Mouse (Mus musculus): ENCODE measurements around the gene Mcm10. TPM values are rescaled to one million over a fixed set of nuclear protein-coding genes. Genes with fewer than 3 reads are reported as not detected.
A peak's percentile ranks its signal among the peaks of the same experiment; 100 is the strongest.

Mcm10 gene
- total RNA-seq, 2 experiments from 2014 or later = 0.73 to 1.1 TPM

GRCm38 (mm10) chr2:5032665-5033064, 20.1 kb upstream of the Mcm10 start:
- DNase-seq = no peak

GRCm38 (mm10) chr2:5031215-5031614, 18.6 kb upstream of the Mcm10 start:
- DNase-seq = no peak

DNA sequence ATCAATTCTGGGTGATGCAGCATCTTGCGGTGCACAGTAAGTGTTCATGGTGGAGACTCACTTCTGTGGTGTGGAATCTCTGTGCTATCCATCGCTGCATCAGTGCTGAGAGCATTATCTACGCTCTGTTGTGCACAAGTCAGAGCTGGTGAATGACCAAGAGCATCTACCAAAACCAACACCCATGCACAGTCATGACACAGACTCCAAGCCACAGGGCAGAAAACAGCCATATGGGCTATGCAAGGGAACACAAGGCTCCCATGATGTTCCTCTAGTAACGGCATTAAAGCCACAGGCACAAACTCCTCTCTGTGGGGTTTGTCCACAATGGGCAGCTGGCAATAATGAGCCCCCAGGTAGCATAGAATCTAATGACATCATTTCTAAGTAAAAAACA, 17.2 kb upstream of the Mcm10 start:
- DNase-seq = no peak

- DNase-seq = no peak
These were observed 15.5 kb upstream of the Mcm10 start for GRCm38 (mm10) chr2:5028047-5028446.

- DNase-seq = no peak
These were observed 14.5 kb upstream of the Mcm10 start for GRCm38 (mm10) chr2:5027057-5027456.

GRCm38 (mm10) chr2:5025162-5025733, 12.7 kb upstream of the Mcm10 start:
- no peak for DNase-seq

DNA sequence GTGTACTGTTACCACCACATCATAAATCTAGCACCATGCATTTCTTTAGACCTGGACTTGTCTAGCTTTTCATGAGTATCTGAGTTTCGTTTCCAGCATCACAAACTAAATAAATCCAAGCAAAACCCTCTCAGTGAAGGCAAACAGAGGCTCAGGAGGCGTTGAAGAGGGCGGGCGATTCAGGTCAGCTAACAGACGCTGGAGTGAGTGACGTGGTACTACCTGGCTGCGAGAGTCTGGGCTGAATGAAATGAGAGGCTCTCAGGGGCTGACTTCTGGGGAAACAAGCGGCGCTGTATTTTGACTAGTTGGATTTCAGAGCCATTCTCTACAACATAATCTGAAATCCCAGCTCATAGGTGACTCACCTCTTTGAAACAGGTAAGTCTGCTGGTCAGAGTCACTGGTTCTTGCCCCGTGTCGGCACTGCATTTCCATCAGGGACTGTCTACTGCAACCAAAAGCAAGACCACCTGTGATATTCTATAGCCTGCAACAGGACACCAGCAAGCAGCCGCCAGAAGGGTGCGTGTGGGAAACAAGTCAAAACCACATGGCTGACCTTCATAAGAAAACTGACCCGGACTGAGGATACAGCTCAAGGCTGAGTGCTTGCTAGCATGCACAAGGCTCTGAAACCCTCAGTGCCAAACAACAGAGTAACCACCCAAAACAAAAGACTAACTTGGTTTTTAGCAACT, 11.3 kb upstream of the Mcm10 start:
- DNase-seq = no peak

DNA sequence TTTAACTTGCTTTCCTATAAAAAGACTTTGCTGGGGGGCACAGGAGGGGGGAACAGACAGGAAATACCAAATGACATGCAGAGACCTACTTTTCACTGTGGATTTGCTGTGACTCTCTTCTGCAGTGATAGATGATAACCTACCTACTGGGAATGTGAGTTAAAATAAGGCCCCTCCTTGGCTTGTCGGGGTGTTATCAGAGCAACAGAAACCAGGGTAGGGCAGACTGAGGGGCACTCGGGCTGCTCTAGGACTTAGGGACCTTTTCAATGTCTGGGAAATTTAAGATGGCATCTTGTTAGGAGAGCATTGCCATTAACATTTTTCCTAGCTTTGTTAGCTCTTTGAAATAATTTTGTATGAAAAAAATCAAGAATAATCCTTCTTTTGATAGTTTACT, 10.7 kb upstream of the Mcm10 start:
- DNase-seq = no peak

DNA sequence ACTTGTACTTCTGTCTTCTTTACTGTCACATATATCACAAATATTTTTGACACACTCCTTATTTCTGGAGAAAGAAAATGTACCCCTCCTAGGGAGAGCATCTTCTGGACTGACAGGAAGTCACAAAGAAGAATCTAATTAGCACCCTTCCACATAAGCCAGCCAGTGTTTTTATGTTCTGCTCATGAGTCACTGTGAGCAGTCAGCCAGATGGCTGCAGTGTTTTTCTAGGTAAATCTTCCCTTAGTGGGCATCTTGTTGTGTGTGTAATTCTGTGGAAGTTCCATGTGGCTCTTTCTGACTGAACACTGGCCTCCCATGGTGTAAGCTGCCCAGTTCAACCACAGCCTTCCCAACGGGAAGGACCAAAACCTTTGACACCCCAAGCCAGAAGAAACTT, 7.1 kb upstream of the Mcm10 start:
- peak in 1 of 2 experiments; percentile 18 for DNase-seq

DNA sequence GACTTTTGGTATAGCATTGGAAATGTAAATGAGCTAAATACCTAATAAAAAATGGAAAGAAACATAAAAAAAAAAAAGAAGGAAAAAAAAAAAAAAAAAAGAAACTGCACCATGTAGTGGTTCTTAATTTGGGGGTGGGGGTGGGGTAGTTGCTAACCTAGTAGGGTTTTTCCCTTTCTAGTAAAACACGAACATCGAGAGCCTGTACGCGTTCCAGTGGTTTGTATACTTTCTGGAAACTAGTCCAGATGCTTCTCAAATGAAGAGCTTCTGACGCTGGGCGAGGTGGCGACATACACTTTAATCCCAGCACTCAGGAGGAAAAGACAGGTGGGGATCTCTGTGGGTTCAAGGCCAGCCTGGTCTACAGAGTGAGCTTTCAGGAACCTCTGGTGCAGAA, 4.3 kb upstream of the Mcm10 start:
- no peak for DNase-seq

DNA sequence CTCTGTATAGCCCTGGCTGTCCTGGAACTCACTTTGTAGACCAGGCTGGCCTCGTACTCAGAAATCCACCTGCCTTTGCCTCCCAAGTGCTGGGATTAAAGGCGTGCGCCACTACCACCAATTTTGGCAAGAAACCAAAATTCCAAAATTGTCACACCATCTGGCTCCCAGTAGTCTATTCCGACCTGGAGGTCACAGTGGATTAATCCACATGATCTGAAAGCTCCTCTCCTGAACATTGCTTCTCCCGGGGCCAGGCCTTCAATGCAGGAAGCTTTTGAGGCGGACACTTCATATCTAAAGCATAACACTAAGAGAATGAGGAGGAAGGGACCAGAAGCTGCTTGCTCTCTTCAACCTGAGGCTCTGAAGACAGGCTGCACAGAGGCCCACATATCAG, 2.9 kb upstream of the Mcm10 start:
- DNase-seq = no peak

DNA sequence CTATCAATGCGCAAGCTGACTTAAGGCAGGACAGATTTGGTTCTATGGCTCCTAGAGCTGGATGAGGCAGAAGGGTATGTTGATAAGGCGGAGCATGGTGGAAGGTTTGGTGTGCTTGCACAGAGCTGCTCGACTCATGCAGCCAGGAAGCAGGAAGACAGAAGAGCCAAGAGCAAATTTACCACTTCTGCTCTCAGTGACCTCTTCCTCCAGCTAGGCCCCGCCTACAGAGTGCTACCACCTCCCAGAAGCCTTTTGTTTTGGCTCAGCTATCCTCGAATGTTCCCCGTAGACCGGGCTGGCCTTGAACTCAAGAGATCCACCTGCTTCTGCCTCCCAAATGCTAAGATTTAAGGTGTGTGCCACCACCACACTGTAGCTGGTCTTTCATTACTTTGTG, 2.0 kb upstream of the Mcm10 start:
- DNase-seq = no peak

DNA sequence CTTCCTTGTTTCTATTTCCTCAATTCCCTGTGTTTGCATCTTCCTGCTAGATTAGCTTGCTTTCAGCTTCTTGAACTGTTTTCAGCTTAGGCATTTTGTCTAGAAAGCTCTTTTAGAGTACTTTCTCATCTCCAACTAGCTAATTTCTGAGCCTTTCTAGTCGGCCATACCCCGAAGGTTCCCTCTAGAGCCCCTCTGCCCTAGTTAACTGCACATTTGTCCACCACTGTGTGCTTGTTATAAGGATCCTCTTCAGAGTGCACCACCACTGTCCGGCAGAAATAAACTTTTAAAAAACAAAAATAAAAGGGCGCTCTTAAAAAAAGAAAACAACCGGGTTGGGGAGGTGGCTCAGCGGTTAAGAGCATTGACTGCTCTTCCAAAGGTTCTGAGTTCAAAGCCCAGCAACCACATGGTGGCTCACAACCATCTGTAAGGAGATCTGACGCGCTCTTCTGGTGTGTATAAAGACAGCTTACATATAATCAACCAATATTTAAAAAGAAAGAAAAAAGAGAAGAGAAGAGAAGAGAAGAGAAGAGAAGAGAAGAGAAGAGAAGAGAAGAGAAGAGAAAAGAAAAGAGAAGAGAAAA, 597 bp downstream of the Mcm10 start:
- no peak for DNase-seq

GRCm38 (mm10) chr2:5007107-5007506, 5.5 kb downstream of the Mcm10 start:
- DNase-seq = no peak

DNA sequence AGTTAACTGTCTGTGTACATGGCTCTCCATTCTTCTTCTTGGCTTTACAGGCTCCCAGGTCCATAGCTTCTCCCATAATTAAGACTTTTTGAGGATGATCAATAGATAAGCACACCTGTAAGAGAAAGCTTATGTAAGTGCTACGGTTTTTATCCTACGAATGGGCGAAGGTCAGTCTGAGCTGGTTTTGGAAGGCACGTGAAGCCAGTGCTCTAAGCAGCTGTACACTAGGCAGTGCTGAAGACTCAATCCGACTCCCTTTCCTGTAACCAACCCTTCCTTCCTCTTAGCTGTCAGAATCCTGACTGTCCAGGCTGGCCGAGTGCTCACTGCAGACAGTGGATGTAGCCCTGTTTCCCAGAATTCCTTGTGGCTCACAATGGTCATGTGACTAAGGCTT, 11.3 kb downstream of the Mcm10 start:
- DNase-seq = no peak

- no peak for DNase-seq
These were observed 13.7 kb downstream of the Mcm10 start for GRCm38 (mm10) chr2:4998905-4999304.

DNA sequence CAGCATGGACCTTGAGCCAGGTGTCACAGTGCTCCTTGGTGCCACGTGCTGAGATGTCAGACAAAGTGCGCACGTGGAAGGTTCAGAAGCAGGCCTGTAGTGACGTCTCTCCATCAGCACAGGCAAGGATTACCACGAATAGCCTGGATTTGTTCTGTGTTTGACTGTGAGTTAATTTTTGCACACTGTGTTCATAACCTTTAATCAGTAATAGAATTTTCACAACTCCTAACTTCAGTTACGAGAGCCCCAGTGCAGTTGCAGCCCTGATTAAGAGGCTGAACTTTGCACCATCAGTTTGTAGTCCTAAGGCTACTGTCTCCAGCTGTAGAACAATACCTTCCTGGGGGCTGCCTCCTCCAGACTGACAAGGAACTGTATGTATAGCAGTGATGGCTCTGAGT, 16.2 kb downstream of the Mcm10 start:
- no peak for DNase-seq

- DNase-seq = no peak
These were observed 16.9 kb downstream of the Mcm10 start for GRCm38 (mm10) chr2:4995646-4996045.

DNA sequence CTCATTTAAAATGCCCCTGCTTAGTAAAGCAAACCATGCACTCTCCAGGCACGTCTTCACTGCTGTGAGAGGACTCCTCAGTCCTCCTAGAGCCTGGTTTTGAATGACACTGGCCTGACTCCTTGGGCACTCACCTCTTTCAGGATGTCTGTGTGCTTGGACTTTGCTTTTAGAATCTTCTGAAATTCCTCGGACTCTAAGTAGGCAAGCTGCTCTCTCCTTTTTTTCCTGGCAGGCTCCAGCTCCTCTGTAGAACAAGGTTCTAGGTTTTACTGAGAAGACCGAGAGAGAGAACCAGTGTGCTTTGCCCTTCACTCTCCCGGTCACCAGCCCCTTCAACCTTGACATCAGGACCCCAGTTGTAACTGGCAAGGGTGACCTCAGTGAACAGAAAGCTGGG, 18.2 kb downstream of the Mcm10 start:
- DNase-seq = no peak

GRCm38 (mm10) chr2:4993584-4993983, 19.0 kb downstream of the Mcm10 start:
- DNase-seq = peak in 1 of 2 experiments; percentile 32

GRCm38 (mm10) chr2:4988826-4989424, 23.7 kb downstream of the Mcm10 start:
- no peak for DNase-seq

DNA sequence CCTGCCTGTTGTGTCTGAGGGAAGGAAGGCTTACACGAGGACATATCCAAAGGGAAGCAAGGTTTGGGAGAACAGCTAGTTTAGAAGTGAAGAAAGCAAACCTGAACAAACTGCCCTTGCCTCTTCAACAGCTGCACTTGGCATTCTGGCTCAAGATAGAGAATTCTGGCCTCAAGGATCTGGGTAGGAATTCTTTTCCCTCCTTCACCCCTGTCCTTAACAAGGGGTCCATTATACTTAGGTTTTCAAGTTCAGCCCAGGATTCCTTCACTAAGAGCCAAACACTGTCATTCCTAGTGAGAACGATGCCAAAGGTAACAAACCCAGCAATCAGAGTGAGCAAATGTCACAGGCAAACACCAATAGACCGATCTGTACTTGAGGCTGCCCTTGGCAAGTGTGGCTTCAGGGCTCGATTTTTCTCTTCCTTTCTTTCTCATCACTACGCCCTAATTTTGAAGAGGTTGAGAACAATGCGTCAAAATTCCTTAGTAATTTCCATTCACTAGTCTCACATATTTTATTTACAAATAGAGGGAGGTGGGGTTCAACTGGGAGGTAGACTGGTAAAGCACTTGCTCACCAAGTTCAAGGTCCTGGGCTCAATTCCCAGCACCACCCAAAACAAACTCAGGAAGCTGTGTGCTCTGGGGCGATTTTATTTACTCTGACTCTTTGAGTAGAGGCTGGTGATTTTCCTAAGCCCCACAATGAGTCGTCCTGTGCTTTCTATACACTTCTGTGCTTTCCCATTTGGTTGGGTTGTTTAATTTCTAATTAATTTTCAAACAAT, 25.0 kb downstream of the Mcm10 start:
- DNase-seq = no peak

GRCm38 (mm10) chr2:4986798-4987197, 25.8 kb downstream of the Mcm10 start:
- no peak for DNase-seq

Measured in layer of hippocampus, postnatal 36 days (tissue).